In the genomic region with DNA sequence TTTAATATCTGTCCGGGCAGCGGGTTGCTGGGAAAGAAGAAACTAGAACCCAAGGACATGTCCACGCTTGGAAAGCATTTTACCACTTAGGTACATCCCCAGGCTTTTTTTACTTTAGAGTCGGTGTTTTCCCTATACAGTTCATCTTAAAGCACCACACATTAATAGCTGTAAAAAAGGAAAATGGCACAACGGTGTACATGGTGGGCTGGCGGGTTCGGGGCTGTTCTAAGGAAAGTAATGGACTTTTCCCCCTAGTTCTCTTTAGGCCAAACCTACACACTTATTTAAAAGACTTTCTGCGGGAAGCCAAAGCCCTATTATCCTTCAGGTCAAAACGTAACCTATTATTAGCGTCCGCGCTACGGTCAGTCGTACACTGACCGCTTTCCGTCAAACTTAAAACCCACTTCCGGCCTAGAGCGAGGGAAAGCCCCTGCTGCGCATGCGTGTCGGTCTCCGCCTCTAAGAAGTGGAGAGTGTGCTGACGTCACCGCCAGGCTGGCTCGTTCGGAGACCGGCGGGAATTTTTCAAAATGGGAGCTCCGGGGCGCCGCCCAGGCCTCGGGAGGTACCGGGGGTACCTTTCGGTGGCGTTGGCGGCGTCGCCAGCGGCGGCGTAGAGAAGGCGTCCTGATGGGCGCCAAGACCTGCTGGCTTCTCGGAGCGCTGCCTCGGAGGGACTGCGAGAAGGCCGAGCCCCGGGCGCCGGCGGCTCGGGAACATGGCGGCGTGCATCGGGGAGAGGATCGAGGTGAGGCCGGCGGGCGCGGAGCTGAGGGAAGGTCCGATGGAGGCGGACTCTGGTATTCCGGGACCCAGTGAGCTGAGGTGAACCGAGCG, we compare ENCODE assay signal across 8 mouse cellular contexts. TPM values are rescaled to one million over a fixed set of nuclear protein-coding genes. Genes with fewer than 3 reads are reported as not detected.
DNase-seq lines count a peak whose midpoint lies in the region; ATAC-seq lines count a peak whose summit lies in the region.

A gene (plus strand): TSS at position 490 of the 843 bp plus-strand sequence.

- H3K4me1 ChIP-seq in hindbrain, embryonic 15.5 days (replicated peaks): peaks cover 16% of the 10 kb centered on the region

- H3K4me2 ChIP-seq in hindbrain, embryonic 15.5 days: peak within 1 kb of the TSS; percentile 97

- H3K27ac ChIP-seq in hindbrain, embryonic 15.5 days (replicated peaks): peak within 1 kb of the TSS; percentile 66

- WGBS in hindbrain, embryonic 15.5 days: 2% methylated on average over 66 of the region's 66 CpGs

- peak; percentile 96 for ATAC-seq in hindbrain, embryonic 15.5 days (ENCODE audit: low FRiP score, low read depth)

- no peaks in the 10 kb centered on the region for H3K9me3 ChIP-seq in hindbrain, embryonic 15.5 days

- peak; percentile 93 for DNase-seq in T-cell, adult 2 months (ENCODE audit: low spot score)
- peak; percentile 96 for DNase-seq in cerebellum, postnatal 36 days
- DNase-seq in frontal cortex, postnatal 36 days (ENCODE audit: low spot score in 2 of 2): peak; percentile 95 to 96
- peak; percentile 90 for DNase-seq in left cerebral cortex, adult 11 months (ENCODE audit: low spot score)
- DNase-seq in lung, postnatal 4 days: peak; percentile 97
- DNase-seq in retina, postnatal 7 days (ENCODE audit: low read depth, low spot score): peak; percentile 96
- peak; percentile 85 for DNase-seq in urinary bladder, adult 2 months (ENCODE audit: low spot score)

- H3K9ac ChIP-seq in hindbrain, embryonic 15.5 days: peak within 1 kb of the TSS; percentile 76

- H3K27me3 ChIP-seq in hindbrain, embryonic 15.5 days: no peaks in the 10 kb centered on the region

- peak within 1 kb of the TSS; percentile 78 for H3K4me3 ChIP-seq in hindbrain, embryonic 15.5 days

- peaks cover 4% of the 10 kb centered on the region; the same call in 1 of the 2 replicates for H3K36me3 ChIP-seq in hindbrain, embryonic 15.5 days

RNA-seq across cellular contexts. Expression of the gene that starts here (rescaled TPM):
- 17.4 and 18.3 TPM in 2 replicates for polyA plus RNA-seq in hindbrain, embryonic 15.5 days (2015; fragmentation: Nextera tagmentation; extraction: Ambion mirVana)
- polyA plus RNA-seq in urinary bladder, adult 2 months (2012; rRNA removed): 3.0 and 3.2 TPM in 2 replicates

Comparison
In these comparisons a context has a peak if more than half of its experiments do, and no peak if none do; other contexts are left out.
1. Peak in every context shown above with its lines: DNase-seq, ATAC-seq, H3K4me3 ChIP-seq and H3K27ac ChIP-seq.